Mouse (Mus musculus) thymus, postnatal 4 days (tissue): ENCODE results near the gene Dab2ip.

Experiments used
- DNase-seq: peaks from one replicate; pipeline ENCODE4 v3.0.0; 2021

The Dab2ip gene

GRCm38 (mm10) chr2:35559551-35559835 is 1.4 kb downstream of the Dab2ip start:
- no peak for DNase-seq

GRCm38 (mm10) chr2:35563722-35564121 is 5.7 kb downstream of the Dab2ip start:
- DNase-seq = no peak

DNA sequence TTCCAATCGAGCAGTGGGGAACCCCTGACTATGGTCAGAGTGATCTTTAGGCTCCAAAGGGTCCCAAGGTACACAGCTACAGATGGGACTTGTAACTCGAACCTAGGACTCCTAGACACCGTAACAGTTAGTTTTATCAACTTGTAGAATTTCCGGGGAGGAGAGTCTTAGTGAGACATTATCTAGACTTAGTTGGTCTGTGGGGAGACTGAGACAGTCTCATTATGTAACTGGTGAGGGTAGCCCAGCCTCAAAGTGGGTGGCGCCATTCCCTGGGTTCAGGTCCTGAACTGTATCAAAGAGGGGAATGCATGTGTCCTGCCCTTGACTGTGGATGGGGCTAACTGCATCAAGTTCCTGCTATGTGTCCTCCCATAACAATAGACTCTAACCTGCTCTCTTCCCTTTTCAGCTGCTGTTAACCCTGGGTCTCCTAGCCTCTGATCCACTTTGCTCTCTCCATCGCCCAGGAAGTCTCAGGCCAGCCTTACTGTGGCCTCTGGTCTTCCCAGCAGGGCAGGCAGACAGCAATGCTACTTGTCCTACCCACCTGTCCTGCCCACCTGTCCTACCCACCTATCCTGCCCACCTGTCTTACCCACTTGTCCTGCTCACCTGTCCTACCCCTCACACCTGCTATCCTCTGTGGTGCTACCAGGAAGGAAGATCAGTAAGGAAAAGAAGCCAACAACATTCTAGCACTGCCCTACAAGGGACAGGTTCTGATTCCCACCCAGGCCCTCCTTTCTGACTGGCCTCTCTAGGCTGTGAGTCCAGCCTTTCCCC is 7.2 kb downstream of the Dab2ip start:
- DNase-seq = no peak

DNA sequence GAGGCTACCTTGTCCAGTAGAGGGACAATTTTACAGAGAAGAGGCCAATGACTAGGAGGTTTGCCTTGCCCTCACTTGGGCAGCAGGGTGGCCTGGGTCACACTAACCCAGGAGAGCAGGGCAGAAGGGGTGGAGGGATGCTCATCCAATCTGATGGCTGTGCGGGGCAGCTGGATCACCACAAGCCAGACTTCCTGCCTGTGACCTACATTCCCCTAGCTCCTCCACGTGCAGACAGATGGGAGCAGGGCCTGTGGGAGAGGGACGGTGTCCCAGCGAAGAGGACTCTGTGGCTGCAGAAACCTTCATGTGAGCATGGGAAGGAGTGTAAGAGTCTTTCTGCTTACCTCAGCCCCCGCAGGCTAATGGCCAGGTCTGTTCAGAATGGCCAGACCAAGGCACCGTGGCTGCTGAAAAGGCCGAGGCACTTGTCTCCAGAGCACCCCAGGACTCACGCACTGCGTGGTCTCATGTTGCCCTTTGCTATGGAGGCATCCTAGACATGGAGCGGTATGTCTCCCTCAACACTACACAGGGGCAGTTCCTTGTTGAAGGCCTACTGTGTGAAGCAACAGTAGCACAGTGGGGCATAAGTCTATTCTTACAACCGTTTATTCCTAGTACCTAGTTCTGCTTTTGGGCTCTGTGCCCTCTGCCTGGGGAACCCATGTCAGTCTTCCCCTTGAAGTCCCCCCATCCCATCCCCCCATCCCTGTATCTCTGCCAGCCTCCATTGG is 9.1 kb downstream of the Dab2ip start:
- peak; percentile 14 for DNase-seq

DNA sequence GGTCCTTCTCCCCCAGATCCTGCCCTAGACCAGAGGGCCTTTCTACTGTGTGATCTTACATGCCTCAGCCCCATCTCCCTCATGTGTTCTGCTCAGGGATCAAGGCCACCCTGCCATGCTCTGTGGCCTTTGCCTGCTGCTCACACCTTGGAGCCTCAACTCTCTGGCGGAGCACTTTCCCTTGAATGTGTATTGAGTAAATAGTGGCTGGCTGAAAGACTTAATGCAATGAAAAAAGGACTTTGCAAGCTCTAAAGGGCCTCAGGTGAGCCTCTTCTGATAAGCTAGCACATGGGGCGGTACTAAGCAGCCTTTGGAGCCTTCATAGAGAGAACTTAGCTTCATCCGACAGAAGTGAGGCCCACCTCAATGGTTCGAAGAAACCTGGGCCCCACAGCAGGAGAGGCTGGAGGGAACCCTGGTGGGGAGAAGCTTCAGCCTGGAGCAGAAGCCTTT is 9.7 kb downstream of the Dab2ip start:
- DNase-seq = no peak

- DNase-seq = no peak
Observed at GRCm38 (mm10) chr2:35570743-35571142, 12.7 kb downstream of the Dab2ip start.

DNA sequence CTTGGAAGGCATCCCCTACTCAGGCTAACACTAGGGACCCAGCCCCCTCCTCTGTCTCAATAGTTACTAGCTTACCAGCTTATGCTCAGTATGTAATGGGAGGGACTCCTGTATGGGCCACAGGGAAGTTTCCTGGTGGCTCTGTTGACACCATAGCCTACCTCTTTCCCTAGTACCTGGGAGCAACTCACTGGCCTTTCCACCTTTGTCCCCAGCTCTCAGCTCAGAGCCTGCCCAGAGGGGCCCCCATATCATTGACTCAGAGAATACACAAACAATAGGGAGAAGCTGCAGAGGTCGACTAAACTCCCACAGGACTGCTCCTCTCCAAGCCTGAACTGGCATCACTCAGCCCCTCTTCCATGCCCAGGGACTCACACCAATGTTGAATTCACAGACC is 16.6 kb downstream of the Dab2ip start:
- DNase-seq = no peak

DNA sequence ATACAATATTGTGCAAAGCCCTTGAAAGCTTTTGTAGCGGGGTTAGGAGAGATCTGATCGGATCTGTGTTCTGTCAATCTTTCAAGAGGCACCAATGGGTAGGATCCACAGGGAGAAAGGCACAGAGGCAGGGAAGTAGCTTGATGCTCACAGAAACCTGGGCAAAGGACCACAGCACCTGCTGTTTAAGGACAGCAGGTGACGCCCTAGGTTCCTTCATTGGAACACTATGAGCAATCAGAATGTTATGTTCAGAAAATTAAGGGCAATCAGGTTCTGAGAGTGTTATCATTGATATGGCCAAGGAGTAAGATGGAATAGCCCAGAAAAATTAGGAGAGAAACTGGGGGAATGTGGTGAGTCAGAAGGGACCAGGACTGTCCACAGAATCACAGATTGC is 18.6 kb downstream of the Dab2ip start:
- no peak for DNase-seq

DNA sequence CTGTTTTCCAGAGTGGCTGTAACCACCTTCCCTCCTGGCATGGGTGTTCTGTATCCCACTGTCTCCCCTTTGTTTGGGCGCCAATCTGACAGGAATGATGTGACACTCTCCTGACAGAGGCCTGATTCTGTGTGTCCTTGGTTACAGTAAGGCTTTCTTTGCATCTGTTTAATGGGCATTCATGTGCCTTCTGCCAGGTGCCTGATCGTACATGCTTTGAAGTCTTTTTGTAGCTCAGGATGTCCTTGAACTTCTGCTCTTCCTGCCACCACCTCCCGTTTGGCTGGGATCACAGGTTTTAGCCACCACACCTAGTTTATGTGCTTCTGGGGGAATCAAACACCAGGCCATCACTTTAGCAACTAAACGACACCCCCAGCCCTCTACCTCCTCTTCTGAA is 22.0 kb downstream of the Dab2ip start:
- DNase-seq = no peak

DNA sequence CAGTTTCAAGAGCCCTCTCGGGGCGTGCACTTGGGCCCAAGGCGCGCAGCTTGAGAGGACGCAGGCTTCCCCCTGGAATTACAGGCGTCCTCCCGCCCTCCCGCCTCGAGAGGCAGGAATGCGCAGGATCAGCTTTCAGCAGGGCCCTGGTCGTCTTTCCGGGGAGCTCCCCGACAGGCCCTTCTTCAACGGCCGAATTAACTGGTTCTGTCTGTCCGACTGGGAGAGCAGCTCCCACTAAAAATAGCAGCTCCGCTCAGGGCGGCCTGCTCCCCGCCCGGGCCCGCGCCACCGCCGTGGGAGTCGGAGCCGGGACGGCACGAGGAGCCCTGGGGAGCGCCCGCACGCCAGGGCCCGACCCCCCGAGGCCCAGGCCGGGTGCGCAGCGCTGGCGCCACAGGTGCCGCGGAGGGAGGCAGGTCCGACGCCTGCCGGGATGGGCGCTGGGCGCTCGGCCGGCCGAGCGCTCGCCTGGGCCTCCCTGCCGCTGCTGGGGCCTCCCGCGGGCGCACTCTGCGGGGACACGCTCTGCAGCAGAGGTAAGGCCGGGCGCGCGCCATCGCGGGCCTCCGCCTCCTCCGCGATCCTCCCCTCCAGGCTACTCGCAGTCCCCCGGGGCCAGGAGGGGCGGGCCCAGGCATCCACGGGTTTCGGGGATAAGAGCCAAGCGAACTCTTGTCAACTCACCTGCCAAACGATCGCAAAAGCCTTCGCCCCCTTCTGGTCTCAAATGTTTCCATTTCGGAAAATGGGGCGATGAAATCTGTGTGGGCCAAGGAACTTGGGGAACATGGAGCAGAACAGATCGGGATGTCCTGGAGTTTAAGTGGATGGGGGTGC is 23.7 kb downstream of the Dab2ip start:
- peak; percentile 51 for DNase-seq

GRCm38 (mm10) chr2:35582341-35582941 is 24.4 kb downstream of the Dab2ip start:
- peak; percentile 24 for DNase-seq

DNA sequence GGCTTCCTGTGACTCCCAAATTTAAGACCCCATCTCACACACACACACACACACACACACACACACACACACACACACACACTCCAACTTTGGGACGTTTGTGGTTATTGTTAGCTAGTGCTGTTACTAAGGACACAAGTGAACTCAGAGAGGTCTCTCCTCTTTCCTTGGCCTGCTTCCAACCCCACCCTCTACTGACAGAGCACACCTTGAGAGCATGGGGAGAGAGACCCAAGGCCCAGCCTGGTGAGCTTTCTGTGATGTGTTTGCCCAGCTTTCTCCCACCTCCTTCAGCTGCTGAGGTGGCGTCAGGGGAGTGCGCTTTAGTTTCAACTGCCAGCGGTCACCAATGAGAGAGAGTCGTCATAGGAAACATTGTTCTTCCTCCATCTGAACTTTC is 25.3 kb downstream of the Dab2ip start:
- no peak for DNase-seq

GRCm38 (mm10) chr2:35584011-35584410 is 25.9 kb downstream of the Dab2ip start:
- DNase-seq = no peak

GRCm38 (mm10) chr2:35588368-35588767 is 30.3 kb downstream of the Dab2ip start:
- DNase-seq = no peak

DNA sequence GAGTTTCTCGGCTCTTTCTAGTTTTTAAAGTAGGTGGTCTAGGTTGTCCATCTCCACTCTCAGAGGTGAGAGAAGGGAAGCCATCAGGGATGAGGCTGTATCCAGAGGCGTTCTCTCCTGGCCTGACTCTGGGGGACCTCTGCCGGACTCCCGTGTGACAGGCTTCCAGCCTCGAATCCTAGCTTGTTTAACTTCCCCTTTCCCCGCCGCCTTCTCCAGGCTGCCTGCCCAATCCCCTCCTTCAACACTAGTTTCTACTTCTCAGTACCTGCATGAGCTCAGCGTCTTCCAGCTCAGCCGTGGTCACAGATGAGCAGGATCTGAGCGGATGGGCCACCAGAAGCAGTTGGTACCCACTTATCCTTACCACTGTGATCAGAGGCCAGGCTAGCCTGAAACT is 31.3 kb downstream of the Dab2ip start:
- no peak for DNase-seq

GRCm38 (mm10) chr2:35589800-35590199 is 31.7 kb downstream of the Dab2ip start:
- no peak for DNase-seq

GRCm38 (mm10) chr2:35591961-35592724 is 34.1 kb downstream of the Dab2ip start:
- DNase-seq = no peak

DNA sequence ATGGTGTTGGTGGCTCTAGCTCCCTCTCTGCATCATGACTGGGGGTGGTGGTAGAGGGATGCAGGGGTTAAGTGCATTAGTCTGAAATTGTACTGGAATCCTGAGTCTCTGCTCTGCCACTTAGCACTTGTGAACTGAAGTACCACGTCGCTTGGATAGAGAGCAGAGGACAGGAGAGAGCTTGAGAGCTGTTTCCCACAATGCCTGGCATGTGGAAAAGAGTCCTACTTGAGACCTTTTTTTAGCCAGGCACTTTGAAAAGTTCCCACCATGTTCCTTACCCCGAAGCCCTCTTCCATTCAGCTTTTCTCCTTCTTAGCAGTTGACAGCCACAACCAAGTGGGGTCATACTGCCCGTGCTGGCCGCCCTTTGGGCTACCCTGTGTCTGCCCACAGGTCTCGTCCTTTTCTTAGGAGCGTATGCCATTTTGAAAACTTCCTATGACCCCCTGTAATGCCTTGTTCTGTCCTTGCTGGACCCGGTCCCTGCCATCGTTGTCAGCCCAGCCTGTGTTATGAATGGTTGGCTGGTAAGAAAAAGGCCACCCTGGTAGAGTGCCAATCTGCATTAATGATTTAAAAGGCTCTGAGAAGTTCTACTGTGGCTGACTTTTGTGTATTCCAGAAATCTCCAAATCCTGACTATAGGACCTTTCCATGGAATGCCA is 34.8 kb downstream of the Dab2ip start:
- no peak for DNase-seq

DNA sequence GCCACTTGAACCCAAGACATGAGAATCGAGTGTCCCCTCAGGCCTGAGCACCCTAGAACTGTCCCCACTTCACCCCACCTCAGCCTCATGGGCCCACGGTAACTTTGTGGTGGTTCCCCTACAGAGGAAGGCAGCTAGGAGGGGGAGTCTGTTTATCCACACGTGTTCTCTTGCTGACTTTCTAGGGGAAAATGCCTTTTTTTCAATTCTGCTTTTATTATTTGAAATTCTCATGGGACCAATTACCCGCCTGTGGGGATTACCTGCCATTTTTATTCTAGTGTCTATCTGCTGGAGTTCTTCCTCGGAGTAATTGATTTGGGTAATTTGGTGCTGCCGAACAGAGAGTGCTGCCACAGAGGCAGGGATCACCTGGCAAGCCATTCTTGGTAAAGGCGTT is 35.8 kb downstream of the Dab2ip start:
- no peak for DNase-seq

- DNase-seq = no peak
Observed at GRCm38 (mm10) chr2:35595102-35595501, 37.0 kb downstream of the Dab2ip start.

GRCm38 (mm10) chr2:35595718-35596117 is 37.7 kb downstream of the Dab2ip start:
- no peak for DNase-seq

DNA sequence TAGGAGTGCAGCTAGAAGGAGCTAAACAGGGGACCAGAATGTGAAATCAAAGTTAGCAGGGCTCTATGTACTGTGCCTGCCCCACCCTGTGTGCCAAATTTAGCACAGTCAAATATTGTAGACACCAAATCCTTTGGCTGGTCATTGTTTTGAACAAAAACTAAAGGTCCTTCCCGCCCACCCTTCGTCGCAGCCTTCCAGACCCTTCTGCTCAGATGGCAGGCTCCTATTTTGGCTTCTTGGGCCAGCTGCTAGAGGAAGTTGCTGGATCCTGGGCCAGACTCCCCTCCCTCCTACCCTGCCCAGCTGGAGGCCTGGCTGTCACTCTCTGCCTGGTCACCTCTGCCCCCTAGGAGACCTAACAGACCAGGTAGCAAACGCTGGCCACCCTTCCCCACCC is 38.7 kb downstream of the Dab2ip start:
- DNase-seq = no peak
